Mouse (Mus musculus): ENCODE measurements around the gene Slc38a8.

DNA sequence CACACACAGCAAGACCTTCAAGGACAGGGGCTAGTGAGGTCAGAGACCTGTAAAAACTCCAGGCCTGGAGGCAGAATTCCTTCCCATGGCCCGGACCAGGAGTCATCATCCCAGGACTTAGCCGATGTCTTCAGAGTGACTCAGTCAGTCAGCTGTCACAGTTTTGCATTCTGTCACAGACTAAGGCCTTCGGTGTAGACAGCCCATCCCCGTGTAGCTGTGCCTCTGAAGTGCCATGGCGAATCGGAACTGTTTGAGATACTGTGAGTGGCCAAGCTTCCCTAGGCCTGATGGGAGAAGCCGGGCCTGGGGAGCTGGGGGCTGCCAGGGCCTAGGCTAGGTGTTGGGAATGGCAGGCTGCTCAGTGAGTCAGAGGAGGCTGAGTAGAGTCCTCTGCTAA is 70.8 kb downstream of the Slc38a8 start:
- TF ChIP-seq CTCF (IDR thresholded peaks at IDR 0.05; ENCODE audit: extremely low read depth, insufficient read depth, insufficient read length, insufficient replicate concordance) (no peak), POLR2A (IDR thresholded peaks at IDR 0.05; ENCODE audit: low read depth, low read length) (no peak)
